Mouse (Mus musculus) CH12.LX (cell line): ENCODE measurements around the gene Mgat4e. TPM values are rescaled to one million over a fixed set of nuclear protein-coding genes. Genes with fewer than 3 reads are reported as not detected.
A peak's percentile ranks its signal among the peaks of the same experiment; 100 is the strongest.

Experiments used
- DNase-seq: peaks from one replicate; pipeline ENCODE4 v3.0.0-alpha.2; 2013; ENCODE audit errors: extremely low read depth
- H3K27ac ChIP-seq: 2 replicates; pipeline ENCODE4 v1.5.1; 2012; ENCODE audit warnings: low read depth, mild to moderate bottlenecking, control low read depth, moderate library complexity; ENCODE audit not compliant: insufficient read depth
- H3K27me3 ChIP-seq: replicated peaks from 2 replicates; pipeline ENCODE3; 2012; ENCODE audit warnings: inconsistent platforms
- H3K36me3 ChIP-seq, 2 experiments: replicated peaks in 1 of 2; 2 replicates each; pipeline versions ENCODE3 to v1.6.1; 2012; ENCODE audit warnings: inconsistent platforms in 1 of 2, low read length in 1 of 2, mild to moderate bottlenecking in 1 of 2, mixed read lengths in 1 of 2, moderate library complexity in 1 of 2; ENCODE audit not compliant: control insufficient read depth in 1 of 2, insufficient read depth in 1 of 2
- H3K4me1 ChIP-seq, 2 experiments: 2 replicates each; pipeline ENCODE4 v1.6.1; 2012; ENCODE audit warnings: inconsistent platforms in 1 of 2, moderate library complexity in 1 of 2; ENCODE audit not compliant: insufficient read depth in 2 of 2, control insufficient read depth in 1 of 2
- H3K4me2 ChIP-seq: 2 replicates; pipeline ENCODE4 v1.6.1; 2012; ENCODE audit warnings: low read depth, mild to moderate bottlenecking, control low read depth; ENCODE audit not compliant: poor library complexity, insufficient read depth, severe bottlenecking
- H3K4me3 ChIP-seq, 3 experiments: fragments of 150-350 bp in 1 of 3; sonication (generic) in 1 of 3; replicated peaks in 1 of 3; 2 replicates each; pipeline versions ENCODE3 to v1.5.1; 2011 to 2012; ENCODE audit warnings: low read depth in 2 of 3, low read length in 2 of 3, mild to moderate bottlenecking in 2 of 3, moderate library complexity in 2 of 3, control low read depth in 1 of 3, improper control_type of control experiment in 1 of 3, inconsistent platforms in 1 of 3, mixed read lengths in 1 of 3; ENCODE audit not compliant: poor library complexity in 1 of 3
- H3K79me2 ChIP-seq: replicated peaks from 2 replicates; pipeline ENCODE4 v1.6.1; 2012; ENCODE audit warnings: mild to moderate bottlenecking, moderate library complexity; ENCODE audit not compliant: control insufficient read depth, poor library complexity, insufficient read depth, severe bottlenecking; ENCODE audit errors: extremely low read depth
- H3K9ac ChIP-seq: 2 replicates; pipeline ENCODE4 v1.6.1; 2012; ENCODE audit warnings: low read depth, mild to moderate bottlenecking, control low read depth, moderate library complexity; ENCODE audit not compliant: insufficient read depth
- H3K9me3 ChIP-seq: replicated peaks from 2 replicates; pipeline ENCODE3; 2012; ENCODE audit warnings: low read length, inconsistent platforms, mixed read lengths
- BHLHE40 ChIP-seq: IDR thresholded peaks from 2 replicates; pipeline ENCODE4 v1.6.1; 2011; ENCODE audit warnings: mild to moderate bottlenecking, low read depth, low read length, improper control_type of control experiment
- CHD1 ChIP-seq: IDR thresholded peaks from 2 replicates; pipeline ENCODE4 v1.6.1; 2012; ENCODE audit warnings: low read depth, low read length, improper control_type of control experiment, inconsistent platforms
- CHD2 ChIP-seq: IDR thresholded peaks from 2 replicates; pipeline ENCODE4 v1.6.1; 2011; ENCODE audit warnings: low read length, improper control_type of control experiment
- CTCF ChIP-seq, 2 experiments: IDR thresholded peaks in 1 of 2; conservative IDR thresholded peaks in 1 of 2; 2 replicates each; pipeline ENCODE4 v1.5.1; 2011 to 2012; ENCODE audit warnings: low read depth in 2 of 2, low read length in 2 of 2, improper control_type of control experiment in 1 of 2, inconsistent platforms in 1 of 2, mild to moderate bottlenecking in 1 of 2, moderate library complexity in 1 of 2
- E2F4 ChIP-seq: IDR thresholded peaks from 2 replicates; pipeline ENCODE4 v1.6.1; 2011; ENCODE audit warnings: low read depth, low read length, improper control_type of control experiment; ENCODE audit not compliant: insufficient replicate concordance
- ELF1 ChIP-seq: IDR thresholded peaks from 2 replicates; pipeline ENCODE4 v1.6.1; 2014; ENCODE audit warnings: low read depth, mild to moderate bottlenecking, inconsistent platforms, low read length, improper control_type of control experiment
- EP300 ChIP-seq: IDR thresholded peaks from 2 replicates; pipeline ENCODE4 v1.6.1; 2011; ENCODE audit warnings: low read length, improper control_type of control experiment
- ETS1 ChIP-seq: conservative IDR thresholded peaks from 2 replicates; pipeline ENCODE4 v1.6.1; 2012; ENCODE audit warnings: low read depth, mild to moderate bottlenecking, inconsistent platforms, low read length, improper control_type of control experiment, moderate library complexity
- HCFC1 ChIP-seq: IDR thresholded peaks from 2 replicates; pipeline ENCODE4 v1.6.1; 2012; ENCODE audit warnings: low read depth, mild to moderate bottlenecking, inconsistent platforms, low read length, improper control_type of control experiment
- IRF4 ChIP-seq: IDR thresholded peaks from 2 replicates; pipeline ENCODE4 v1.6.1; 2014; ENCODE audit warnings: low read depth, mild to moderate bottlenecking, inconsistent platforms, low read length, improper control_type of control experiment
- JUN ChIP-seq: IDR thresholded peaks from 2 replicates; pipeline ENCODE4 v1.6.1; 2011; ENCODE audit warnings: low read depth, mild to moderate bottlenecking, low read length, improper control_type of control experiment, moderate library complexity; ENCODE audit not compliant: insufficient read depth
- JUND ChIP-seq: conservative IDR thresholded peaks from 2 replicates; pipeline ENCODE4 v1.6.1; 2011; ENCODE audit warnings: low read depth, low read length, improper control_type of control experiment
- KAT2A ChIP-seq: IDR thresholded peaks from 2 replicates; pipeline ENCODE4 v1.6.1; 2012; ENCODE audit warnings: low read length, improper control_type of control experiment, inconsistent platforms; ENCODE audit not compliant: insufficient replicate concordance
- MAFK ChIP-seq: IDR thresholded peaks from 2 replicates; pipeline ENCODE4 v1.6.1; 2011; ENCODE audit warnings: low read length, improper control_type of control experiment; ENCODE audit not compliant: insufficient replicate concordance
- MAX ChIP-seq: IDR thresholded peaks from 2 replicates; pipeline ENCODE4 v1.6.1; 2011; ENCODE audit warnings: low read length, improper control_type of control experiment
- MXI1 ChIP-seq: IDR thresholded peaks from 2 replicates; pipeline ENCODE4 v1.6.1; 2011; ENCODE audit warnings: mild to moderate bottlenecking, low read depth, low read length, improper control_type of control experiment
- MYC ChIP-seq: IDR thresholded peaks from 2 replicates; pipeline ENCODE4 v1.6.1; 2011; ENCODE audit warnings: low read depth, mild to moderate bottlenecking, improper control_type of control experiment, low read length
- NRF1 ChIP-seq: IDR thresholded peaks from 2 replicates; pipeline ENCODE4 v1.6.1; 2014; ENCODE audit warnings: low read depth, mild to moderate bottlenecking, inconsistent platforms, low read length, improper control_type of control experiment, moderate library complexity
- PAX5 ChIP-seq: IDR thresholded peaks from 2 replicates; pipeline ENCODE4 v1.6.1; 2012; ENCODE audit warnings: low read length, inconsistent platforms, mixed read lengths
- POLR2AphosphoS2 ChIP-seq: IDR thresholded peaks from 2 replicates; pipeline ENCODE4 v1.6.1; 2011; ENCODE audit warnings: low read depth, low read length, improper control_type of control experiment
- SIN3A ChIP-seq: IDR thresholded peaks from 2 replicates; pipeline ENCODE4 v1.6.1; 2012; ENCODE audit warnings: low read length, improper control_type of control experiment, inconsistent platforms
- SMC3 ChIP-seq: IDR thresholded peaks from 2 replicates; pipeline ENCODE4 v1.6.1; 2011; ENCODE audit warnings: low read depth, low read length, improper control_type of control experiment
- TBP ChIP-seq: conservative IDR thresholded peaks from 2 replicates; pipeline ENCODE4 v1.6.1; 2011; ENCODE audit warnings: low read depth, low read length, improper control_type of control experiment
- TCF12 ChIP-seq: IDR thresholded peaks from 2 replicates; pipeline ENCODE4 v1.6.1; 2014; ENCODE audit warnings: low read depth, mild to moderate bottlenecking, inconsistent platforms, low read length, improper control_type of control experiment
- UBTF ChIP-seq: IDR thresholded peaks from 2 replicates; pipeline ENCODE4 v1.6.1; 2012; ENCODE audit warnings: low read depth, mild to moderate bottlenecking, inconsistent platforms, low read length, improper control_type of control experiment, moderate library complexity
- USF1 ChIP-seq: IDR thresholded peaks from 2 replicates; pipeline ENCODE4 v1.6.1; 2014; ENCODE audit warnings: low read depth, mild to moderate bottlenecking, inconsistent platforms, low read length, improper control_type of control experiment
- USF2 ChIP-seq: conservative IDR thresholded peaks from 2 replicates; pipeline ENCODE4 v1.6.1; 2011; ENCODE audit warnings: low read depth, low read length, improper control_type of control experiment
- ZC3H11A ChIP-seq: IDR thresholded peaks from 2 replicates; pipeline ENCODE4 v1.6.1; 2012; ENCODE audit warnings: low read depth, mild to moderate bottlenecking, inconsistent platforms, low read length, improper control_type of control experiment
- ZKSCAN1 ChIP-seq: IDR thresholded peaks from 2 replicates; pipeline ENCODE4 v1.6.1; 2012; ENCODE audit warnings: low read depth, inconsistent platforms, low read length, improper control_type of control experiment, borderline replicate concordance
- ZMIZ1 ChIP-seq: IDR thresholded peaks from 2 replicates; pipeline ENCODE4 v1.6.1; 2012; ENCODE audit warnings: low read depth, mild to moderate bottlenecking, inconsistent platforms, low read length, improper control_type of control experiment
- ZNF384 ChIP-seq: IDR thresholded peaks from 2 replicates; pipeline ENCODE4 v1.6.1; 2012; ENCODE audit warnings: low read depth, low read length, improper control_type of control experiment, inconsistent platforms
- dilution Hi-C: fragments of 300-500 bp; cut with MboI; formaldehyde crosslinking; loops from 2 replicates; pipeline ENCODE4 v1.14.3; 2020; ENCODE audit warnings: low sequenced_read_pairs; ENCODE audit not compliant: extremely low pct_unique_long_range_greater_than_20kb, extremely low pct_ligation_motif_present
- in situ Hi-C: fragments of 300-500 bp; cut with MboI; formaldehyde crosslinking; loops from 3 replicates; pipeline ENCODE4 v1.14.3; 2019; ENCODE audit warnings: low sequenced_read_pairs, low pct_ligation_motif_present, low pct_unique_long_range_greater_than_20kb, mixed read lengths
- polyA plus RNA-seq: library from polyadenylated mRNA; unstranded; fragments of >175 nt; gene quantifications from 2 replicates; pipeline ENCODE4 v1.2.1, GENCODE M21; 2012; ENCODE audit warnings: low read depth; ENCODE audit not compliant: insufficient read length
- total RNA-seq, 2 experiments: library from RNA; depleted of rRNA; stranded (reverse); fragments of 300-350 nt in 1 of 2; fragments of >200 nt in 1 of 2; gene quantifications; 2 replicates each; pipeline ENCODE4 v1.2.3; 2012 to 2014

The Mgat4e gene
- total and polyA plus RNA-seq, 3 experiments: 0.08 TPM; not detected in 2

DNA sequence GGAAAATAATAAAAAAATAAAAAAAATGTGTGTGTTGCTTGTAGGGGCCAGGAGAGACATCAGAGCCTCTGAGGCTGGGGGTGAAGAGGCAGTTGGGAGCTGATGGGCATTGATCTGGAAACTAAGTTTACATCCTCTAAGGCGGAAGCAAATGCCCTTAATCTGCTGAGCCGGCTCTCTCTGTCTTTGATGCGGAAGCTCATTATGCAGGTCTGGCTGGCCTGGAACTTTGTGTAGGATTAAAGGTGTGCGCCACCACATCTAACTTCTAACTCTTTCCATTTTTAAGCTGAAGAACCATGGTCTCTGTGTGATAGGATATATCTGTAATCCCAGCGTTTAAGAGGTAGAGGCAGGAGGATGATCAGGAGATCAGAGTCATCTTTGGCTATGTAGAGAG is 9.0 kb upstream of the Mgat4e start:
- H3K27me3 ChIP-seq: peaks cover 34% of the 10 kb centered on the region
- H3K4me3 ChIP-seq: no peak overlapping the region
- in situ Hi-C loops: no loop called here
- peaks cover 30% of the 10 kb centered on the region for H3K79me2 ChIP-seq
- peaks cover 2 to 19% of the 10 kb centered on the region in 2 experiments; a peak in 3 of 4 replicates for H3K4me1 ChIP-seq
- no peak overlapping the region for H3K9ac ChIP-seq
- H3K27ac ChIP-seq: no peak overlapping the region
- dilution Hi-C loops: no loop called here
- no peak overlapping the region for H3K4me2 ChIP-seq
- H3K9me3 ChIP-seq: no peaks in the 10 kb centered on the region
- DNase-seq: no peak
- no peaks in the 10 kb centered on the region for H3K36me3 ChIP-seq
- TF ChIP-seq ZC3H11A (no peak), TBP (no peak), MYC (no peak), E2F4 (no peak)

DNA sequence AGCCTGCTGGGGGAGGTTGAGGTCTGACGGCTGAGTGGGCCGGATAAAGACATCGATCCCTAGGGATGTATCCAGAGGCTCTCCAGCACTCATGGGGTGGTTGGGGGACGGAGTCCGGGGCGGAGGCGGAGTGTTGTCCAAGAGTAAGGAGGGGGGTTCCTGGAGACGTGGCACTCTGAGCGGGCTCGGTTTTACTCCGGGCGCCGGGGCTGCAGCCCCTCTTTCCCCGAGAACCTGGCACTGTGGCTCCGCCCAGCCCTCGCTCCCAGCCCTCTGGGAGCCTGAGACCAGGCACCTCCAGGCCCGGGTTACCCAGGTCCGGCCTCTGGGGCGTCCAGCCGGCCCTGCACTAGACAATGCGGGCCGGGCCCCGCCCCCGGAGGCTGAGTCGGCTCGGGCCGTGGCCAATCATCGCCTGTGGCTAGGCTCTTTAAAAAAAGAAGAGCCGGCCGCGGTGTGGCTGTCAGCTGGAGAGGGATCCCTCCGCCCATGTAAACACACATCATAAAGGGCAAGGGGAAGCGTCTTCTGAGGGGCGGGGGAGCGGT is 7.3 kb upstream of the Mgat4e start:
- H3K4me1 ChIP-seq: peaks cover 2 to 13% of the 10 kb centered on the region in 2 experiments; a peak in 2 of 4 replicates
- no peaks in the 10 kb centered on the region for H3K36me3 ChIP-seq
- peak overlapping the region; percentile 76 for H3K4me2 ChIP-seq
- in situ Hi-C loops (no loop called here), dilution Hi-C loops (no loop called here)
- no peaks in the 10 kb centered on the region for H3K9me3 ChIP-seq
- H3K4me3 ChIP-seq: peak overlapping the region; percentile 53 to 59 (median 57)
- H3K27ac ChIP-seq: no peak overlapping the region
- DNase-seq: peak; percentile 86
- peaks cover 42% of the 10 kb centered on the region for H3K27me3 ChIP-seq
- peak overlapping the region; percentile 39; the same call in 1 of the 2 replicates for H3K9ac ChIP-seq
- peaks cover 15% of the 10 kb centered on the region for H3K79me2 ChIP-seq
- TF ChIP-seq JUN: no peak
- TF ChIP-seq MAX: peak; percentile 85
- peak; percentile 54; the same call in 1 of the 2 replicates for TF ChIP-seq ZMIZ1
- peak; percentile 62 for TF ChIP-seq HCFC1
- TF ChIP-seq ETS1: peak; percentile 59
- no peak for TF ChIP-seq ZNF384
- peak; percentile 100 for TF ChIP-seq SIN3A
- TF ChIP-seq E2F4: no peak
- no peak for TF ChIP-seq USF2
- TF ChIP-seq MXI1: peak; percentile 96
- TF ChIP-seq ELF1: peak; percentile 54
- no peak for TF ChIP-seq JUND
- no peak for TF ChIP-seq PAX5
- TF ChIP-seq POLR2AphosphoS2: no peak; the same call in 1 of the 2 replicates
- peak; percentile 84 for TF ChIP-seq TCF12
- no peak for TF ChIP-seq USF1
- TF ChIP-seq CHD1: no peak
- TF ChIP-seq IRF4: no peak
- peak; percentile 89 for TF ChIP-seq KAT2A
- no peak for TF ChIP-seq MAFK
- no peak for TF ChIP-seq CTCF (conservative IDR thresholded peaks at IDR 0.05 in 1 of 2, IDR thresholded peaks at IDR 0.05 in 1 of 2; ENCODE audit: low read depth in 2 of 2, low read length in 2 of 2)
- TF ChIP-seq CHD2: peak; percentile 81
- no peak for TF ChIP-seq SMC3
- TF ChIP-seq NRF1: peak; percentile 19; the same call in 1 of the 2 replicates
- TF ChIP-seq BHLHE40: peak; percentile 25; the same call in 1 of the 2 replicates
- TF ChIP-seq EP300: no peak
- TF ChIP-seq TBP: 0 out of 2 replicates have a peak, but pooled peaks have one; percentile 24
- no peak for TF ChIP-seq ZKSCAN1
- TF ChIP-seq MYC: peak; percentile 13; the same call in 1 of the 2 replicates
- 0 out of 2 replicates have a peak, but pooled peaks have one; percentile 36 for TF ChIP-seq UBTF
- TF ChIP-seq ZC3H11A: no peak
